Mouse (Mus musculus) midbrain, embryonic 12.5 days (tissue): ENCODE results near the gene Rims4. TPM values are rescaled to one million over a fixed set of nuclear protein-coding genes. Genes with fewer than 3 reads are reported as not detected.
A peak's percentile ranks its signal among the peaks of the same experiment; 100 is the strongest.

ENCODE experiments used
- ATAC-seq: fragments of 200-750 bp; cut with Nextera tagmentation; 2 replicates; pipeline ENCODE4 v1.8.0; 2017; ENCODE audit warnings: low read depth, moderate TSS enrichment, moderate library complexity; ENCODE audit not compliant: low FRiP score
- H3K27ac ChIP-seq: fragments of 300-500 bp; sonication (generic); replicated peaks from 2 replicates; pipeline ENCODE4 v1.5.1; 2016; ENCODE audit warnings: mild to moderate bottlenecking
- H3K27me3 ChIP-seq: fragments of 300-500 bp; sonication (generic); 2 replicates; pipeline ENCODE4 v1.6.1; 2016; ENCODE audit warnings: mild to moderate bottlenecking
- H3K36me3 ChIP-seq: fragments of 300-500 bp; sonication (generic); 2 replicates; pipeline ENCODE4 v1.6.1; 2016
- H3K4me1 ChIP-seq: fragments of 300-500 bp; sonication (generic); 2 replicates; pipeline ENCODE4 v1.6.1; 2016
- H3K4me2 ChIP-seq: fragments of 300-500 bp; sonication (generic); replicated peaks from 2 replicates; pipeline ENCODE4 v1.6.1; 2016; ENCODE audit warnings: mild to moderate bottlenecking, moderate library complexity
- H3K4me3 ChIP-seq: fragments of 300-500 bp; sonication (generic); 2 replicates; pipeline ENCODE4 v1.5.1; 2016; ENCODE audit warnings: mild to moderate bottlenecking
- H3K9ac ChIP-seq: fragments of 300-500 bp; sonication (generic); replicated peaks from 2 replicates; pipeline ENCODE4 v1.6.1; 2016; ENCODE audit warnings: mild to moderate bottlenecking, moderate library complexity
- H3K9me3 ChIP-seq: fragments of 300-500 bp; sonication (generic); 2 replicates; pipeline ENCODE4 v1.6.1; 2016; ENCODE audit warnings: mild to moderate bottlenecking
- WGBS: fragments of 180-500 bp; shearing (Covaris S2); methylation state at CpG from one replicate; pipeline ENCODE4 v1.1.7; 2016; 5-methylcytosine and 5-hydroxymethylcytosine counted together
- polyA plus RNA-seq: library from polyadenylated mRNA; unstranded; fragments of >200 nt; fragmentation: Nextera tagmentation; extraction: Ambion mirVana; gene quantifications from 2 replicates; pipeline ENCODE4 v1.2.1, GENCODE M21; 2016

The Rims4 gene
- polyA plus RNA-seq, 1 experiment from 2014 or later, result 4.4 TPM

DNA sequence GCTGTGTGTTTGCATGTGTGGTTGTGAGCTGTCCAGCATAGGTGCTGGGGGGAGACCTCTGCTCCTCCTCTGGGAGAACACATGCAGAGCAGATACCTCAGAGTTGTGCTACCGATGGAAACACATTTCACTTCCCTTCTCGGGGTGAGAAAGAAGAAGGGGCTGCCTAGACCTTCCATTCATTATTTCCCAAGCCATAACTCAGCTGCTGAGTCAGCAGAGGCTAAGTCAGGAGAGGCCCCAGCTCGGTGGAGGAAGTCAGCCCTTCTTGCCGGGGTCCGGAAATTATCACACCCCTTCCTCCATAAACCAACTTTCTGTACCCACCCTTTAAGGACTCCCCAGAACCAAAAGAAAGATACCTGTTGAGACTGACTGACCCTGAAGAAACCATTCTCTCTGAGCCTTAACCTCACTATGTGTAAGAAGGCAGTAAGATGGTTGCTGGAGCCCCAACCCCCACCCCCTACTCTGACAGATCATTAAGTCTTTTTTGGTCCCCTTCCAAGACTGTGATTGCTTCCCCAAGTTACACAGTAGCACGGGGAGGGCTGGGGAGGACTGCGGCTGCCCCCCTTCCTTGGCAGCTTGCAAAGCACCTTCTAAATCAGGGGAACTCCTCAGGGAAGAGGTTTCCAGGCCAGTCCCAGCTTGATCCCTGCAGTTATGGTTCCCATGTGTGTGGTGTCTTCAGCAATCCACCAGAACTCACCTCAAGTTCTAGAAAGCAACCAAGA lies 10.1 kb upstream of the Rims4 start:
- Histone ChIP-seq H3K4me1 (no peaks in the 10 kb centered on the region), H3K36me3 (no peaks in the 10 kb centered on the region), H3K27me3 (peaks cover 4% of the 10 kb centered on the region; the same call in 1 of the 2 replicates), H3K4me2 (no peak overlapping the region), H3K27ac (no peak overlapping the region), H3K4me3 (no peak overlapping the region), H3K9me3 (no peaks in the 10 kb centered on the region), H3K9ac (no peak overlapping the region)
- 74% methylated on average over 7 of the region's 7 CpGs for WGBS
- no peak for ATAC-seq

DNA sequence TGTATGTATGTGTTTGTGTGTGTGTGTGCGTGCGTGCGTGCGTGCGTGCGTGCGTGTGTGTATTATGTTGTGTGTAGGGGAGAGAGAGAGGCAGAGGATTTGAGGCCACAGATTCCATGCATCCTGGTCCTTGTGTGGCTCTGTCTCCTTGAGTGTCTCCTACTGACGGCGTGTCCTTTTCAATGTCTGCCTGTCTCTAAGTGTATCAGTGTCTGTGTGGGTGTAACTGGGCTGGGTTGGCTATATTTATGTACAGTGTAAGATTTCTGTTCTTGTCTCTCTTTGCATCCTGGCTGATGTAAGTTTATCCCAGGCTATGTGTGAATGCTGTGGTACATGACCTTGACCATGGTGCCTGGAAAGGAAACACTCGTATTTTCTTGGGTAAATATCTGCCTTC lies 6.6 kb upstream of the Rims4 start:
- no peak overlapping the region for H3K9ac ChIP-seq
- H3K4me1 ChIP-seq, result no peaks in the 10 kb centered on the region
- H3K27me3 ChIP-seq, result peaks cover 30% of the 10 kb centered on the region
- no peaks in the 10 kb centered on the region for H3K36me3 ChIP-seq
- H3K4me3 ChIP-seq, result no peak overlapping the region
- 94% methylated on average over 10 of the region's 10 CpGs for WGBS
- no peak overlapping the region for H3K4me2 ChIP-seq
- H3K27ac ChIP-seq, result no peak overlapping the region
- ATAC-seq, result no peak
- no peaks in the 10 kb centered on the region for H3K9me3 ChIP-seq

DNA sequence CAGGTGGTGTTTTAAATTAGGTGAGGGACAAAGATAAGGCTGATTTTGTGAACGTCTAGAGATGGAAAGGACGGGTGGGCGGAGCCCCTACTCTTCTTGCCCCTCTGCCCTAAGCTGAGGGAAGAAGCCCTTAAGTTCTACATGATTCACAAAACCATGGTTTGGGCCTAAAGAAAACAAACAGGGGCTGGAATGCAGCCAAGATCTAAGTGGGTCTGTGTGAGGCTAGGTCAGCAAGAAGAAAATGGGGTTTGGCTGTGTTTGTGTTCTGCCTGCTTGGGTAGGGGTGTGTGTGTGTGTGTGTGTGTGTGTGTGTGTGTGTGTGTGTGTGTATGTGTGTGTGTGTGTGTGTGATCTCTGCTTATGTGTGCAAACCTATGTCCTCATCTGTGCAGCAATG lies 6.0 kb upstream of the Rims4 start:
- ATAC-seq, result no peak
- no peak overlapping the region for H3K27ac ChIP-seq
- H3K27me3 ChIP-seq, result peaks cover 35% of the 10 kb centered on the region
- H3K4me2 ChIP-seq, result no peak overlapping the region
- H3K4me1 ChIP-seq, result no peaks in the 10 kb centered on the region
- WGBS, result 83% methylated on average over 3 of the region's 3 CpGs
- no peaks in the 10 kb centered on the region for H3K9me3 ChIP-seq
- H3K9ac ChIP-seq, result no peak overlapping the region
- H3K36me3 ChIP-seq, result no peaks in the 10 kb centered on the region
- H3K4me3 ChIP-seq, result no peak overlapping the region

DNA sequence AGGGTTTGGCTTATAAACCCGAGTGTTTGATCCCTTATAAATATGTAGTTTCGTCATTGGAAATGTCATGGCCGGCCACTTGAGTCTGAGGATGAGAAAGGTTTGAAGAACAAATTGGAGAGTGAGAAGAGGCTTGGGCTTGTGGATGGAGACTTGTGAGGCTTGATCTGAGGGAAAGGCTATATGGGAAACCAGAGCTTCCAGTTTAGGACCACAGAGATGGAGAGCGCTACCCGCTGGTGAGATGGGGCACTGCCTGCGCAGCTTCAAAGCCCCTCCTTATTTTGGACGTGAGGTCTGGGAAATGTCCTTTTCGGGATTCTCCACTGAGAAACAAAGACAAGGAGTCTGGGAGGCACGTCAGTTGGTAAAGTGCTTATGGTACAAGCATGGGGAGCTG lies 4.6 kb upstream of the Rims4 start:
- Histone ChIP-seq H3K36me3 (no peaks in the 10 kb centered on the region), H3K4me1 (peaks cover 2% of the 10 kb centered on the region; the same call in 1 of the 2 replicates), H3K9me3 (no peaks in the 10 kb centered on the region), H3K4me3 (no peak overlapping the region), H3K4me2 (no peak overlapping the region), H3K9ac (no peak overlapping the region), H3K27ac (no peak overlapping the region), H3K27me3 (peaks cover 47% of the 10 kb centered on the region)
- no peak for ATAC-seq
- WGBS, result 50% methylated on average over 9 of the region's 9 CpGs

DNA sequence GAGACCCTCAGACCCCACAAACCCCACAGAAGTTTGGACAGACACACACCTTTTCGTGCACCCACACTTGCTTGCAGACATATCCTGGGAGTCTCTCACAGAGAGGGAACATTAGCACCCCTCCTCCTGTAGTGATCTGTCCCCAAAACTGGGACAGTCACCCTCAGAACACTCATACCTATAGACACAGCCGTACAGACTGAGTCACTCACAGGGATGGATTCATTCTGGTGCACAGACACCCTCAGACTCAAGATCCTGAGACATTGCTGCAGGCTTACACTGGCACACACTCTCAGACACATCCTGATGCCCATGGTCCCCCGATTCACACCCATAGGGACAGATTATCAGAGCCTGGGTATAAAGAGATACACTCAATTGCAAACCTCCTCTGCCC lies 1.1 kb upstream of the Rims4 start:
- Histone ChIP-seq H3K36me3 (no peaks in the 10 kb centered on the region), H3K9ac (no peak overlapping the region), H3K4me1 (peaks cover 7% of the 10 kb centered on the region; the same call in 1 of the 2 replicates), H3K27me3 (peaks cover 79% of the 10 kb centered on the region), H3K9me3 (no peaks in the 10 kb centered on the region), H3K4me2 (peak overlapping the region; percentile 59; the same call in 1 of the 2 replicates), H3K27ac (no peak overlapping the region), H3K4me3 (no peak overlapping the region)
- 80% methylated on average over 3 of the region's 3 CpGs for WGBS
- ATAC-seq, result no peak

DNA sequence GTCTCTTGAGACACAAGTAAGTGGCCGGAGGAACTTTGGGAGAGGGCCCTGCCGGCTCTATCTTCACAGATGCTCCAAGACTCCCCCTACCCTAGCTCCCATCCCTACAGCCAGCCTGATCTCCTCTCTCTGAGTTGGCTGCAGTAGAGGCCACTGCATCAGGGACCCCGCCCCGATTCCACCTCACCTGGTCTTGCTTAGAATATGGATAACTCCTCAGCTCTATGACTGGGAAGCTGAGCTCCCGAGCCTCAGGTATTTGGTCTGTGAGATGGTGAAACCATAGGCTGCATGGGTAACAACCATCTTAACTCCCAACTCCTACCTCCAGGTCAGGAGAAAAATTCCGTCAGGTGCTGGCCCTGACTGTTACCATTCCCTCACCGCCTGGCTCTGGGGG lies 1.8 kb downstream of the Rims4 start:
- 79% methylated on average over 7 of the region's 7 CpGs for WGBS
- Histone ChIP-seq H3K9ac (no peak overlapping the region), H3K36me3 (no peaks in the 10 kb centered on the region), H3K9me3 (no peaks in the 10 kb centered on the region), H3K27me3 (peaks cover 65% of the 10 kb centered on the region), H3K4me1 (peaks cover 20% of the 10 kb centered on the region), H3K4me2 (no peak overlapping the region), H3K27ac (no peak overlapping the region), H3K4me3 (no peak overlapping the region)
- no peak for ATAC-seq

DNA sequence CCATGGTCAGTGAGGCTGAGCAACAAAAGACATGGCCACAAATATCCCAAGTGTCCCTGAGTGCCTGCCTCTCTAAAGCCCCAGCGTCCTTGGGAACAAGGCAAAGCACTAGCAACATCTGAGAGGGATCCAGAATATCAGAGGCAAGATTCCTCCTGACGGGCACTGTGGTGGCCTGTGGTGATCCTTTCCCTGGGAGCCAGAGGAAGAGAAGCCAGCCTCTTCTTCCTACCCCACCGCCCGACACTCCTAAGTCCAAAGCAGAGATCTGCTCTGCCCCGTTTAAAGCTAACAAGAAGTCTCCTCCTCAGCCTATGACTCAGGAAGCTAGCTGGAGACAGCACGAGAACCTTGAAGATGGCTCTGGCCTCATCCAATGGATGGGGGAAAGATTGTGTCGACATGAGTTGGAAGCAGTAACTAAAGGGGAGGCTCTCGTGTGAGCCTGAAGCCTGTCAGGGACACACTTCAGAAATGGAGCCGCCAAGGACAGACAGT lies 3.1 kb downstream of the Rims4 start:
- no peak for ATAC-seq
- no peak overlapping the region for H3K4me2 ChIP-seq

DNA sequence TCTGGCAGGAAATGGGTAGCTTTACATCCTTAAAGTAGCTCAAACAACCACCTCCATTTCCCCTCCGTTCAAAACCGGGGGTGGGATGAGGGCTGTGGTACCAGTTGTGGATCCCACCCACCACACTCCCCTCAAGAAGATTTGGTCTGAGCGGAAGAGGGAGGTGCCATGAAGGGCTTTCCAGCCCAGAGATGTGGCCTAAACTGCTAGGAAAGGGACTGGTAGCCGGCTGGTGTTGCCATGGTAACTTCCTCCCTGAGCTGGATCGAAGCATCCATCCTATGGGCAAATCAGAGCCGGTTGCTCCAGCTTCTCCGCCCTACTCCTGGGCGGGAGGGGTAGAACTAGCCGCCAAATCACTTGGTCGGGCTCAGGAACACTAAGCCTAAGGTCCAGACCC lies 4.4 kb downstream of the Rims4 start:
- H3K9me3 ChIP-seq, result no peaks in the 10 kb centered on the region
- H3K27ac ChIP-seq, result 0 out of 2 replicates have a peak overlapping the region, but pooled peaks have one; percentile 15
- H3K4me2 ChIP-seq, result peak overlapping the region; percentile 33
- H3K4me3 ChIP-seq, result no peak overlapping the region
- 2% methylated on average over 10 of the region's 10 CpGs for WGBS
- peaks cover 20% of the 10 kb centered on the region for H3K4me1 ChIP-seq
- peaks cover 48% of the 10 kb centered on the region for H3K27me3 ChIP-seq
- ATAC-seq, result peak; percentile 66
- no peak overlapping the region for H3K9ac ChIP-seq
- H3K36me3 ChIP-seq, result no peaks in the 10 kb centered on the region

More for the DNA sequence above, 3.1 kb downstream of the Rims4 start:
- Histone ChIP-seq H3K27ac (no peak overlapping the region), H3K4me1 (peaks cover 20% of the 10 kb centered on the region), H3K9me3 (no peaks in the 10 kb centered on the region), H3K4me3 (no peak overlapping the region), H3K27me3 (peaks cover 52% of the 10 kb centered on the region), H3K9ac (no peak overlapping the region), H3K36me3 (no peaks in the 10 kb centered on the region)
- 76% methylated on average over 9 of the region's 9 CpGs for WGBS

DNA sequence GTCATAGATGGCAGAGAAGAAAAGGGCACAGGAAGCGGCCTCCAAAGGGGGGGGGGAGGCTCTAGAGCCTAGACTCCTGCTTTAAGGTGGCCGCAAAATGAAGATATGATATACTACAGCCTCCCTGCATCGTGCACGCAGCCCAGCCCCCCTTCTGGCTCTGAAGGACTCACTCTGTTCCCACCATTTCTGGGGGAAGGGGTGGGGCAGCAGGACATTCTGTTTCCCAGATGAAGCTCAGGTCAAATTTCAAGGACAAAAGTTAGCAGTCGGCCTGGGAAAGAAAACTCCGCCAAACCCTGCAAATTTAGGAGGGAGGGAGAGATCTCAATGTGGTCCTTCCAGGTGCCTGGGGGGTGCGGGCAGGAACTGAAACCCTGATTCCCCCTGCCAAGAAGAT lies 4.8 kb downstream of the Rims4 start:
- no peaks in the 10 kb centered on the region for H3K9me3 ChIP-seq
- H3K4me3 ChIP-seq, result no peak overlapping the region
- no peaks in the 10 kb centered on the region for H3K36me3 ChIP-seq
- 28% methylated on average over 7 of the region's 7 CpGs for WGBS
- no peak overlapping the region for H3K9ac ChIP-seq
- no peak for ATAC-seq
- H3K27ac ChIP-seq, result no peak overlapping the region
- H3K4me1 ChIP-seq, result peaks cover 20% of the 10 kb centered on the region
- peaks cover 46% of the 10 kb centered on the region for H3K27me3 ChIP-seq
- peak overlapping the region; percentile 33 for H3K4me2 ChIP-seq

DNA sequence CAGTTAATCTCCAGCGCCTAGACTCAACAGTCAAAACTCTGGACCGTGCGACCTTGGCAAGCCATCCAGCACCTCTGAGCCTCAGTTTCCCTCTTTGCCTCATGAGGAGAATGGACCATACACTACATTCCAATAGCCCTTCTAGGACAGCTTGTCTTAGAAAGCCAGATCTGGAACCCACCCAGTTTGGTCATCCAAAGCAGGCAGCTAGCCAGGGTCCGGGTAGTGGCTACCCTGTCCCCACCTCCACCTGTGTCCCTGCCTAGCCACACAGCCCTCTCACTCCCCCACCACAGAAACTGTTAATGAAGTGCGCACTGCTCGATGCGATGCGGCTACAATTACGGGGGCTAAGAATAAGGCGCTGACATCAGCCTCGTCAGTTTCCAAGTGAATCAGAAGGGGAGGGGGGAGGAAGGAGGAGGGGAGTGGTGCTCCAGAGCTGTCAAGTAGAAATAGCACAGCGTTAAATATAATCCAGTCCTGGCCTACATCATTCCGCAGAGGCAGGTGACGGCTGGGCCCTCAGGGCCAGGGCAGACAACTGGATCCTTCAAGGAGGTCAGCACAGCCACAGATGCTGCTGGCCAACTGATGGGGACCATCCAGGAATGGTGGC lies 6.5 kb downstream of the Rims4 start:
- Histone ChIP-seq H3K9ac (no peak overlapping the region), H3K4me3 (no peak overlapping the region), H3K9me3 (no peaks in the 10 kb centered on the region), H3K27ac (no peak overlapping the region), H3K36me3 (no peaks in the 10 kb centered on the region), H3K4me2 (no peak overlapping the region), H3K4me1 (peaks cover 13% of the 10 kb centered on the region), H3K27me3 (peaks cover 30% of the 10 kb centered on the region)
- no peak for ATAC-seq
- 91% methylated on average over 14 of the region's 14 CpGs for WGBS

DNA sequence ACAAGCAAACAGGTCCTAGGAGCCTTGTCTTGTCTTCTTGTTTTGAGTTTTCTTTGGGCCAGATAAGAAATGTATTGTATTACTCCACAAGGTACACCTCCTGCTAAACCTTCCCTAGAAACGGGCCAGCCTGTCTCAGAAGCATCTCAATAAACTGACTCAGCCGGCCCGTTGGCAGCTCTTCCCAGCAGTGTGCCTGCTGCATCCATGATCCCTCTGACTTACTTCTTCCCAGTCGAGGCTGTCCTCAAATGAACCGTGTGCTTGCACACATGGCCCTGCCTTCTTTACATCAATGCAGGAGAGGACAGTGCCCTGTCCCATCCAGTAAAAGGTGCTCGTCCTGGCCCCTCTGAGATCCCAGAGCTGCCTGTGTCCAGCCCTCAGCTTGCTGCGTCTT lies 8.9 kb downstream of the Rims4 start:
- Histone ChIP-seq H3K4me1 (peaks cover 13% of the 10 kb centered on the region), H3K4me3 (no peak overlapping the region), H3K27me3 (peaks cover 10% of the 10 kb centered on the region; the same call in 1 of the 2 replicates), H3K27ac (no peak overlapping the region), H3K9me3 (no peaks in the 10 kb centered on the region), H3K9ac (no peak overlapping the region), H3K4me2 (no peak overlapping the region), H3K36me3 (no peaks in the 10 kb centered on the region)
- no peak for ATAC-seq
- WGBS, result 84% methylated on average over 7 of the region's 7 CpGs

DNA sequence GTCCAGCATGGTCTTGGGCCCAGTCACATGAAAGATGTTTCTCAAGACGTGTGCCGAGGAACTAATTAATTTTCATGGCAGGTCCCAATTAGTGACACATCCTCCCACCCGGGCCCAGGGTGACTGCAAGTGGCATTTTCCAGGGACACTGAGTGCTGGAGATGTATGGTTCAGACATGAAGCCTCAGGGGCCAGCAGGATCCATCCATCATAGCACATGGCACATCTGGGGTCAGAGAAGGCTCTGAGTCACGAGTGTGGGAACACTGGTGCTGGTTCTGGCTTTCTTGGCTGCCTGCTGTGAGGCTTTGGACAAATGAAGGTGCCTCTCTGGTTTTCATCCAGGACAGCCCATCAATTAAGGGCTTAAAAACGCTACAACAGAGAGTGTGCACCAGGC lies 11.4 kb downstream of the Rims4 start:
- ATAC-seq, result no peak
- H3K4me1 ChIP-seq, result no peaks in the 10 kb centered on the region

More for the DNA sequence above, 11.4 kb downstream of the Rims4 start:
- Histone ChIP-seq H3K4me3 (no peak overlapping the region), H3K27ac (no peak overlapping the region), H3K27me3 (peaks cover 10% of the 10 kb centered on the region; the same call in 1 of the 2 replicates), H3K9me3 (no peaks in the 10 kb centered on the region), H3K9ac (no peak overlapping the region), H3K36me3 (no peaks in the 10 kb centered on the region), H3K4me2 (no peak overlapping the region)
- 74% methylated on average over 5 of the region's 5 CpGs for WGBS
